Mouse (Mus musculus): ENCODE measurements around the gene Clcf1.

Clcf1 gene

GRCm38 (mm10) chr19:4192251-4192985 is 21.6 kb upstream of the Clcf1 start:
- no peak for DNase-seq (ENCODE audit: extremely low spot score, low read depth, low spot score)

DNA sequence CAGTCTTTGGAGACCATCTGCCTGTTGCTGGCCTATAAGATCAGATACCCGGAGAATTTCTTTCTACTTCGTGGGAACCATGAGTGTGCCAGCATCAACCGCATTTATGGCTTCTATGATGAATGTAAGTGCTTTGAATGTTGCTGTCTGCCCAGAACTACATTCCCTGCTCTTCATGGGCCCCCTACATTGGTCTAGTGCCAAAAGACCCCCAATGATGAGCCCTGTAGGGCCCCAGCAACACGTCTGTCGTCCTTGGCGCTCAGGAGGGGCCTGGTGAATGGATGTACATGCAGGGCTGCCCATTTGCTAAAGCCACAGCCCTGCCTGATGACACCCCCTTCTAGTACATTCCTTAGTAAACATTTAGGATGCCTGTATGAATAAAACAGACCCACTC is 20.9 kb upstream of the Clcf1 start:
- no peak for DNase-seq (ENCODE audit: extremely low spot score, low read depth, low spot score)

- no peak for DNase-seq (ENCODE audit: extremely low spot score, low read depth, low spot score)
Observed at GRCm38 (mm10) chr19:4194021-4194724, 19.9 kb upstream of the Clcf1 start.

- no peak for DNase-seq (ENCODE audit: extremely low spot score, low read depth, low spot score)
Observed at GRCm38 (mm10) chr19:4194776-4195650, 19.0 kb upstream of the Clcf1 start.

DNA sequence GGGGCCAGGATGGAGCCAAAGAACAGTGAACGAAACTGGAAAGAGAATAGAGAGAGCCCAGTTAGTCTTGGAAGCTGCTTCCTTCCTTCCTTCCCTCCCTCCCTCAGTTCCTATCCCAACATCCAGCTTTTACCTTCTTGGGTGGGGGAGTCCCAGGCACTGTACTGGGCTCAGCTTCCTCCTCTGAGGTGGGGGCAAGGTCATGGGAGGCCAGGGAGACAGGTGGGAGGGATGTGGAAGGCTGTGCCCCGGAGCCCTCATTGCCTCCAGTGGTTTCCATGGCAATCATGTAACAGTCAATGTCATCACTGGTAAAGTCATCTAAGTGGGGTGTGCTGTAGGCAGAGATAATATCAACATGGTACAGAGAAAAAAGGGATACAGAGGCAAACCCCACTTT is 18.0 kb upstream of the Clcf1 start:
- no peak for DNase-seq (ENCODE audit: extremely low spot score, low read depth, low spot score)

DNA sequence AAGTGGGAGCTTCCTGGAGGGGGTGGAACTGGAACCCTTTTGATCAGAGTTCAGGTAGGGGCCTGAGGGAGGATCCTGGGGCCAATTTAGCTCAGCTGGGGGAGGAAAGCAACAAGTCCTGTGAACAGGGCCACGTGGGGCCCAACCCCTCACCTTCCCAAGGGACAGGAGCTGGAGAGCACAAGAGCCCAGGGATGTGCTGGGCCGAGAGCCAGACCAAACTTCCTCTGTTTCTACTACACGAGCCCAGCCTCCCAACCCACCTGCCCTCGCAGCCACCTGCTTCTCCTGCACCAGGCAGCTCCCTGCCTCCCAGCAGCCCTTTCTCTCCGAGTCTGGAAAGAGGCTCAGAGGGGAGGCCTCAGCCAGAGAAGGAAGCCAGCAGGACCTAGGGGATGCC is 17.5 kb upstream of the Clcf1 start:
- DNase-seq (ENCODE audit: extremely low spot score, low read depth, low spot score), result no peak

GRCm38 (mm10) chr19:4197180-4197579 is 16.9 kb upstream of the Clcf1 start:
- DNase-seq (ENCODE audit: extremely low spot score, low read depth, low spot score), result no peak

DNA sequence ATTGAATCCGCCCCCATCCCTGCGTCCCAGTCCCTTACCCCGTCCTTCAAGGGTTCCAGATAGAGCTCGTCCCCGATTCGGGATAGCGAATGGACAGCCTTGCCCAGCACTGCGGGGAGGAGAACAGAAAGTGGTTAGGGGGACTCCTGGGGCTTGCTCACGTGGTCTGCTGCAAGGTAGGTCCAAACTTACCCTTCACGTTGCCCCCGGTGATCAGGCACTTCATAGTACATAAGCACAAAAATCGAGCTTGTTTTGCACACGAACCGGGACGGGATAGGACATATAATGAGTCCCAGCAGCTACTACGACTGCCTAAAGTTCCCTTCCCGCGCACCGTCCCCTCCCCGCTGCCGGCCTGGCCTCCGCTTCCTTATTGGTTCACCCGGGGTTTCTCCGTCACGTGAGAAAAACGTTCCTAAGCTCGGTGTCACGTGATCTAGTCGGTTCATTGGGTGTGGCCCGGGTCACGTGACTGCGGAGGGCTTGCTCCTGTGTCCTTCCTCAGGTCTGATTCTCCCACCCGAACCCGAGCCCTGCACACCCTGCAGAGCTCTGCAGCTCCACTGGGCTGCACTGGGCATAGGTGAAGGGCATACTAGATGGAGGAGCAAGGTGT is 12.6 kb upstream of the Clcf1 start, which contains the start of gene Rad9a:
Gene Rad9a, minus strand, starts transcription at position 372 of the 619 bp plus-strand sequence.
- peak; percentile 94 for DNase-seq (ENCODE audit: extremely low spot score, low read depth, low spot score)

DNA sequence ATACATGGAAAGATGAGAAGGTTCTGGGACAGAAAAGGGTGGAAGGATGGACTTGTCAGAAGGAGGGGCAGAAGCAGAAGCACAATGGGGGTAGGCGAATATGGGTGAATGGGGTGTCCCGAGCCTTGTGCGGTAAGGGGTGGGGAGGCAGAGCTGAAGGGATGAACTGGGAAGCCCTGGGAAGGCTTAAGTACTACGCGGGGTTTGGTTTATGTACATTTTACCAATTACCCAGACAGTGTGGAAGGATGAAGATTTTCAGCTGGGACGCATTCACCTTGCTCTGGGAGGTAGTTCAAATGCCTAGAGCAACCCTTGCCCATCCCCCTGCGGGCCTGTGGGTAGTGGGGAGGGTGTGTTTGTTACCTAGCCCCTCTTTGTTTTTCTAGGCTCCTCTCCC is 11.9 kb upstream of the Clcf1 start:
- no peak for DNase-seq (ENCODE audit: extremely low spot score, low read depth, low spot score)

DNA sequence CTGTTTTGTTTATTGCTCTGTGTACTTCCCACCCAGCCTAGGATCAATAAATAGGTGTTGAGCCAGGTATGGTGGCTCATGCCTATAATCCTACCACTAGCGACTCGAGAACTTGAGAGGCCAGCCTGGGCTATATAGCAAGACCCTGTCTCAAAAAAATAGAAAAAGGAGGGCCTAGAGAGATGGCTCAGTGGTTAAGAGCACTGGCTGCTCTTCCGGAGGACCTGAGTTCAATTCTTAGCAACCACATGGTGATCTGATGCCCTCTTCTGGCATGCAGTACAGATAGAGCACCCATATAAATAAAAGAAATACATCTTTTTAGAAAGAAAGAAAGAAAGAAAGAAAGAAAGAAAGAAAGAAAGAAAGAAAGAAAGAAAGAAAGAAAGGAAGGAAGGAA is 10.9 kb upstream of the Clcf1 start:
- DNase-seq (ENCODE audit: extremely low spot score, low read depth, low spot score), result no peak

- DNase-seq (ENCODE audit: extremely low spot score, low read depth, low spot score), result no peak
Observed at GRCm38 (mm10) chr19:4203604-4204326, 10.3 kb upstream of the Clcf1 start.

DNA sequence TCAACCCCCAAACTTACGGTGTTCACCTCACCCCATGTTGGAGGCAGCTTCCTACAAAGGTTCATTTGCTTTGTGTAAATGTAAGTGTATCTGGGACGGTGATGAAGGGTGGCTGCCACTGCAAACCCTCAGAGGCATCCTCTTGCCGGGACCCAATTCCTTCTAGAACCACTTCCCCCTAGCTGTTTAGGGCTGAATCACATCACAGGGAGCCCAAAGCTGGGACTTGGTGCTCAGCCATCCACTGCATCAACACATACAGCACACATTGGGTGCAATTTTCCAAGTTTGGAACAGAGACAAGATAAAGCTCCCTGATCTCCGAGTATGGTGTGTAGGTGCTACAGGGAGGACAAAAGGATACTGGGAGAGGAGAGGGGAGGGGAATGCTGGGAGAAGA is 9.1 kb upstream of the Clcf1 start:
- DNase-seq (ENCODE audit: extremely low spot score, low read depth, low spot score), result no peak

GRCm38 (mm10) chr19:4206971-4207370 is 7.1 kb upstream of the Clcf1 start:
- DNase-seq (ENCODE audit: extremely low spot score, low read depth, low spot score), result no peak

DNA sequence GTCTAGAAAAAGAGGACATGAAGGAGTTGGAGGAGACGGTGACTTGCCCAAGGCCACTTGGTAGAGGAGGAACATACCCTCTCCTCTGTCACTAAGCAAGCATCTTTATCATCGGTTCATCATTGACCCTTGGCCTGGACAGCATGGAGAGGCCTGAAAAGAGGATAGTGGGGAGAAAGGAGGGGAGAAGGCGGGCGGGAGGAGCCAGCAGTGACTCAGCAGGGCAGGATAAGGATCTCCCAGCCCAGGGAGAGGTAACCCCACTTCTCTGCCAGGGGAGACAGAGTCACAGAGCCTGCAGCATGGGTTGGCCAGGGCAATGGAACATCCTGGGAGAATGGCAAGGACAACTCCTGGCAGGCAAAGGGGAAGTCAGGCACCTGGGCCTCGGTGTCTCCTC is 5.5 kb upstream of the Clcf1 start:
- no peak for DNase-seq (ENCODE audit: extremely low spot score, low read depth, low spot score)

- DNase-seq (ENCODE audit: extremely low spot score, low read depth, low spot score), result no peak
Observed at GRCm38 (mm10) chr19:4211891-4212588, 2.0 kb upstream of the Clcf1 start.

DNA sequence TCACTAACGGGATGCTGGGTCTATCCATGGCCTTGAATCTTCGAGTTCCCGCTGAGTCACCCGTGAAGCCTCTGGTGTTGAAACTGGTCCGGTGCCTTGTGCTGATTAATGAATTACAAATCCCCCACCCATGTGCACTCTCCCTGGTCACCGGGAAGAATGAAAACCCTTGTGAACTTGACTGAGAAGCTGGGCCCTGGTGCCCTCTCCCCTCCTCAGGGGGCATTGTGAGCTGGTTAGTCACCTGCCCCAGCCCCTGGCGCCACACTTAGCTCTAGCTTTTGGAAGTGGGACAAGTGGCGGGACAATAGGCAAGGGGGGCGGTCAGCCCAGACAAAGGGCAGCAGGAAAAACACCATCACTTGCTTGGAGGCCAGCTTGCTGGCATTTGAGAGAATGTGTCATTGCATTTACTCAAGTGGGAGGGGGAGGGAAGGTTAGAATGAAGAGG is 489 bp upstream of the Clcf1 start:
- DNase-seq (ENCODE audit: extremely low spot score, low read depth, low spot score), result no peak

- no peak for DNase-seq (ENCODE audit: extremely low spot score, low read depth, low spot score)
Observed at GRCm38 (mm10) chr19:4214771-4215450, 873 bp downstream of the Clcf1 start.

GRCm38 (mm10) chr19:4215451-4215840 is 1.4 kb downstream of the Clcf1 start:
- DNase-seq (ENCODE audit: extremely low spot score, low read depth, low spot score), result no peak

DNA sequence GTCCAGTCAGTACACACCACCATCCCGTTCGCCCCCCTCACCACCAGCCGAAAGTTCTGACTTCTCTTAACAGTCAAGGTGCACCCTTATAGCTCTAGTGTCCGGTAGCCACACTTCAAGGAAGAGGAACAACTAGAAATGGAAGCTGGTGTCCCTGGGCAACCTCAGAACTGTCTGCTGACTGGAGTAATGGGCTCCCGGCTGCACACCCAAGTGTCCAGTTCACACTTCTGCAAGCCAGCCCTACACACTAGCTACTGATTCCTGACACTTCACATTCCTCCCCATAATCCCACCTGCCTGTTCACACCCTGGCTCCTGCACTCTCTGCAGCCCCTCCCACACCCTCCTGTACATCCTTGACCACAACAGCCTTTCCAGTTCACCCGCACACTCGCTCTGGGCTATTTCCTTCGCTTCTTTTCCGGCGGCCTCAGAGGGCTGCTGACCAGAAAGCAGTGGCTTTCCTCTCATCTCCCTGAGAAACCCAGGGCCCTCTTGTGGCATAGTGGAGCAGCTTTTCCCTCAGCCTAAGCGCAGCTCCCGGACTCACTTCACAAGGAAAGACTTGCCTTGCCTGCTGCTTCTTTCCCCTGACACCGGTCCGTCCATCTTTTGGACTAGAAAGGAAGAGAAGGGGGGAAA is 2.1 kb downstream of the Clcf1 start:
- no peak for DNase-seq (ENCODE audit: extremely low spot score, low read depth, low spot score)
